Mouse (Mus musculus) stomach, embryonic 14.5 days (tissue): ENCODE measurements around the gene Ttc21a. TPM values are rescaled to one million over a fixed set of nuclear protein-coding genes. Genes with fewer than 3 reads are reported as not detected.

Experiments
- ATAC-seq: fragments of 200-750 bp; cut with Nextera tagmentation; 2 replicates; pipeline ENCODE4 v1.8.0; 2017; ENCODE audit warnings: low read depth, moderate TSS enrichment; ENCODE audit not compliant: insufficient number of reproducible peaks, insufficient read depth, low FRiP score
- H3K27ac ChIP-seq: fragments of 300-500 bp; sonication (generic); 2 replicates; pipeline ENCODE4 v1.5.1; 2014; ENCODE audit warnings: mild to moderate bottlenecking, low read length, moderate library complexity, mixed read lengths
- H3K27me3 ChIP-seq: fragments of 300-500 bp; sonication (generic); 2 replicates; pipeline ENCODE4 v1.6.1; 2014; ENCODE audit warnings: low read length, control low read depth, mixed read lengths; ENCODE audit not compliant: control insufficient read depth, insufficient read depth
- H3K36me3 ChIP-seq: fragments of 300-500 bp; sonication (generic); 2 replicates; pipeline ENCODE4 v1.6.1; 2014; ENCODE audit warnings: mild to moderate bottlenecking, control low read depth, low read length, moderate library complexity, mixed read lengths; ENCODE audit not compliant: control insufficient read depth, insufficient read depth
- H3K4me1 ChIP-seq: fragments of 300-500 bp; sonication (generic); 2 replicates; pipeline ENCODE4 v1.6.1; 2014; ENCODE audit warnings: low read length, control low read depth, mixed read lengths; ENCODE audit not compliant: control insufficient read depth, insufficient read depth
- H3K4me2 ChIP-seq: fragments of 300-500 bp; sonication (generic); replicated peaks from 2 replicates; pipeline ENCODE4 v1.6.1; 2014; ENCODE audit warnings: low read depth, low read length, control low read depth
- H3K4me3 ChIP-seq: fragments of 300-500 bp; sonication (generic); 2 replicates; pipeline ENCODE4 v1.5.1; 2014; ENCODE audit warnings: low read depth, low read length, control low read depth
- H3K9ac ChIP-seq: fragments of 300-500 bp; sonication (generic); replicated peaks from 2 replicates; pipeline ENCODE4 v1.6.1; 2014; ENCODE audit warnings: low read depth, mild to moderate bottlenecking, control low read depth, low read length, moderate library complexity, mixed read lengths
- H3K9me3 ChIP-seq: fragments of 300-500 bp; sonication (generic); 2 replicates; pipeline ENCODE4 v1.6.1; 2016; ENCODE audit warnings: low read depth, low read length, control low read depth; ENCODE audit not compliant: control insufficient read depth
- WGBS: fragments of 180-500 bp; shearing (Covaris S2); extraction: QIAGEN DNeasy Blood & Tissue Kit; methylation state at CpG from one replicate; pipeline ENCODE4 v1.1.7; 2014; 5-methylcytosine and 5-hydroxymethylcytosine counted together
- polyA plus RNA-seq: library from polyadenylated mRNA; unstranded; fragments of >200 nt; fragmentation: Nextera tagmentation; extraction: Ambion mirVana; gene quantifications from 2 replicates; pipeline ENCODE4 v1.2.1, GENCODE M21; 2014

Gene Ttc21a
- polyA plus RNA-seq, 1 experiment from 2014 or later: 0.09 TPM

DNA sequence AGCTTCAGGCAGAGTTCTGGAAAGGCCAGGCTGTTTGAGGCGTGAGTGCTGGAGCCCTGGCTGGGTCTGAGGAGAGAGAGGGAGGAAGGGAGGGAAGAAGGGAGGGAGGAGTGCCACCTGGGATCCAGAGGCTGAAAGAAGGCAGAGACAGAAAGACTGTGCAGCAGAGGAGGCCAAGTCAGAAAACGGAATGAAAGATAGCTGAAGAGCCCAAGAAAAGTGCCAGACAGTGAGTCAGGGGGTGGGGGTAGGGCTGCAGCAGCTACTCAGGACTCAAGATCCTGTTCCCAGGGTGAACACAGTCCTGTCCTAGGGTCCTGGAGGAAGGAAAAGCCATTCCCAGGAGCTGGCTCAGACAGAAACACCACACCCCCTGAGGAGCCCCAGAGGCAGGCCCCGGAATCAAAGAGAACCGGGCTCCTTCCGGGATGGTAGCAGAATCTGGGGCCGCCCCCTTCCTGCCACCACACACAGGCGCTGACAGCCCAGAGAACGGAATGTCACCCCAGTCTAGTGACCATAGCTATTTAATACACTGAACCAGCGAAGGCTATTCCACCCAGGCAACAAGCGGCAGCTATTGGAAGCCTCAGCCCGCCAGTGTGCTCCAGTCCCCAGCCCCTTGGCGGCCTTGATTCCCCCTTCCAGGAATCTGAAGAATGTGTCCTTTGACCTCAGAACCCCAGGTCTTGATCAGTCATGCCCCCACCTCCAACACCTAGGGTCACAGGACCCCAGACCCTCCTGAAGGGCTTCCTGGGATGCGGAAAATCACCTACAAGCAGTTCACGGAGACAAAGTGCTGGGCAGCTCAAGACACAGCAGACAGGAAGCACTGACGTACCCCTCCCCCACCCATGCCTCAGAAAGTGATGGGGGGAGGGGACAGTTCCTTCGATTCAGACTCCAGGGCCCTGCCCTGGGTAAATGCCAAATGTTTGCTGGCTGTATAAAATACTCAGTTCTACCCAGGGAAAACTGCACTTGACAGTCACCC lies 44.1 kb downstream of the Ttc21a start:
- Histone ChIP-seq H3K27ac (peak overlapping the region; percentile 89), H3K9me3 (no peaks in the 10 kb centered on the region), H3K36me3 (no peaks in the 10 kb centered on the region), H3K4me2 (peak overlapping the region; percentile 95), H3K9ac (no peak overlapping the region; the same call in 1 of the 2 replicates), H3K4me1 (peaks cover 60% of the 10 kb centered on the region), H3K4me3 (peak overlapping the region; percentile 68; the same call in 1 of the 2 replicates), H3K27me3 (no peaks in the 10 kb centered on the region)
- under 1% methylated on average over 16 of the region's 16 CpGs for WGBS
- ATAC-seq: peak; percentile 37

- 2% methylated on average over 11 of the region's 11 CpGs for WGBS
- Histone ChIP-seq H3K27me3 (no peaks in the 10 kb centered on the region), H3K9me3 (no peaks in the 10 kb centered on the region), H3K4me2 (peak overlapping the region; percentile 95), H3K36me3 (no peaks in the 10 kb centered on the region), H3K9ac (peak overlapping the region; percentile 70; the same call in 1 of the 2 replicates), H3K27ac (peak overlapping the region; percentile 89), H3K4me1 (peaks cover 52% of the 10 kb centered on the region), H3K4me3 (peak overlapping the region; percentile 68)
- peak; percentile 19; the same call in 1 of the 2 replicates for ATAC-seq
Observed at GRCm38 (mm10) chr9:119982241-119982811, 44.9 kb downstream of the Ttc21a start.

- Histone ChIP-seq H3K4me2 (peak overlapping the region; percentile 95), H3K9ac (peak overlapping the region; percentile 70), H3K4me1 (peaks cover 44% of the 10 kb centered on the region), H3K27ac (peak overlapping the region; percentile 53), H3K4me3 (peak overlapping the region; percentile 68), H3K27me3 (no peaks in the 10 kb centered on the region), H3K9me3 (no peaks in the 10 kb centered on the region), H3K36me3 (no peaks in the 10 kb centered on the region)
- WGBS: under 1% methylated on average over 48 of the region's 48 CpGs
- no peak for ATAC-seq
Observed at GRCm38 (mm10) chr9:119982956-119983551, 45.6 kb downstream of the Ttc21a start.

GRCm38 (mm10) chr9:119983585-119984535 lies 46.5 kb downstream of the Ttc21a start:
- H3K4me1 ChIP-seq: peaks cover 36% of the 10 kb centered on the region

DNA sequence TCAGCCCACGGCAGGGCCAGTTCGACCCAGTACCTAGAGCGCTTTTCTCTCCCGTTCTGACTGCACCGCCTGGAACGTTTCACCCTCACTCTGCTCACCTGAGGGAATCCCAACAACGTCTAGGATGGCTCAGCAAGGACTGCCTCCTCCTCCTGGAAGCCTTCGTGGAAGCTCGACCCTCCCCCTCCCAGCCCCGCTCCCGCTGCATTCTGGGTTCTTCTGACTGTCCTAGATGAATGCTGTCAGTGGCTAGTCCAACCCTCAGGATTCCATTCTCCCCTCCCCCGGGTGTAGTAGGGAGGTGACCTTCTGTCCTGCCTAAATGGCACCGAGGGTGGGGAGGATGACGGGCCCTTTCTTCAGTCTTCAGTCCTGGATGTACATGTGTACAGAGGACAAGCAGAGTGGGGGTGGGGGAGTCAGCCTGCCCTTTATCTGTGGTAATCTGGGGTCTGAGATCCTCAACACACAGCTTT lies 47.2 kb downstream of the Ttc21a start, which contains the start of gene Csrnp1:
Gene Csrnp1, minus strand, starts transcription at position 123 of the 476 bp plus-strand sequence.
- Histone ChIP-seq H3K27me3 (no peaks in the 10 kb centered on the region), H3K9ac (peak within 1 kb of the TSS; percentile 70), H3K27ac (peak within 1 kb of the TSS; percentile 79), H3K4me1 (peaks cover 33% of the 10 kb centered on the region), H3K4me3 (peak within 1 kb of the TSS; percentile 68), H3K9me3 (no peaks in the 10 kb centered on the region), H3K36me3 (no peaks in the 10 kb centered on the region), H3K4me2 (peak within 1 kb of the TSS; percentile 95)
- no peak for ATAC-seq
- 8% methylated on average over 14 of the region's 14 CpGs for WGBS

More at GRCm38 (mm10) chr9:119983585-119984535, 46.5 kb downstream of the Ttc21a start:
- peak overlapping the region; percentile 79 for H3K27ac ChIP-seq
- no peaks in the 10 kb centered on the region for H3K27me3 ChIP-seq
- H3K4me2 ChIP-seq: peak overlapping the region; percentile 95
- WGBS: 2% methylated on average over 73 of the region's 79 CpGs
- peak overlapping the region; percentile 68 for H3K4me3 ChIP-seq
- H3K36me3 ChIP-seq: no peaks in the 10 kb centered on the region
- H3K9ac ChIP-seq: peak overlapping the region; percentile 70
- no peaks in the 10 kb centered on the region for H3K9me3 ChIP-seq
- peak; percentile 77 for ATAC-seq

- no peak for ATAC-seq
- H3K9ac ChIP-seq: no peak overlapping the region
- H3K36me3 ChIP-seq: no peaks in the 10 kb centered on the region
- no peaks in the 10 kb centered on the region for H3K27me3 ChIP-seq
- no peak overlapping the region for H3K4me2 ChIP-seq
- no peaks in the 10 kb centered on the region for H3K9me3 ChIP-seq
- WGBS: 61% methylated on average over 10 of the region's 10 CpGs
- no peak overlapping the region for H3K4me3 ChIP-seq
- no peak overlapping the region; the same call in 1 of the 2 replicates for H3K27ac ChIP-seq
- H3K4me1 ChIP-seq: peaks cover 24% of the 10 kb centered on the region
Observed at GRCm38 (mm10) chr9:119985881-119986574, 48.6 kb downstream of the Ttc21a start.

- 43% methylated on average over 7 of the region's 7 CpGs for WGBS
Observed at GRCm38 (mm10) chr9:119988304-119988703, 50.9 kb downstream of the Ttc21a start.

More at GRCm38 (mm10) chr9:119988304-119988703, 50.9 kb downstream of the Ttc21a start:
- Histone ChIP-seq H3K4me3 (no peak overlapping the region), H3K4me2 (no peak overlapping the region), H3K9ac (no peak overlapping the region), H3K36me3 (no peaks in the 10 kb centered on the region), H3K9me3 (no peaks in the 10 kb centered on the region), H3K27ac (no peak overlapping the region), H3K4me1 (0 out of 2 replicates have a peak, but pooled peaks cover 3% of the 10 kb centered on the region), H3K27me3 (no peaks in the 10 kb centered on the region)
- no peak for ATAC-seq
